Mouse (Mus musculus): ENCODE data around the gene Col16a1.

- TF ChIP-seq CTCF (IDR thresholded peaks at IDR 0.05; ENCODE audit: low read depth) (no peak), EP300 (IDR thresholded peaks at IDR 0.05; ENCODE audit: low read depth) (no peak)
Observed at GRCm38 (mm10) chr4:130041076-130041475, 6.6 kb upstream of the Col16a1 start.
